Mouse (Mus musculus): ENCODE results near the gene Mb21d2.

DNA sequence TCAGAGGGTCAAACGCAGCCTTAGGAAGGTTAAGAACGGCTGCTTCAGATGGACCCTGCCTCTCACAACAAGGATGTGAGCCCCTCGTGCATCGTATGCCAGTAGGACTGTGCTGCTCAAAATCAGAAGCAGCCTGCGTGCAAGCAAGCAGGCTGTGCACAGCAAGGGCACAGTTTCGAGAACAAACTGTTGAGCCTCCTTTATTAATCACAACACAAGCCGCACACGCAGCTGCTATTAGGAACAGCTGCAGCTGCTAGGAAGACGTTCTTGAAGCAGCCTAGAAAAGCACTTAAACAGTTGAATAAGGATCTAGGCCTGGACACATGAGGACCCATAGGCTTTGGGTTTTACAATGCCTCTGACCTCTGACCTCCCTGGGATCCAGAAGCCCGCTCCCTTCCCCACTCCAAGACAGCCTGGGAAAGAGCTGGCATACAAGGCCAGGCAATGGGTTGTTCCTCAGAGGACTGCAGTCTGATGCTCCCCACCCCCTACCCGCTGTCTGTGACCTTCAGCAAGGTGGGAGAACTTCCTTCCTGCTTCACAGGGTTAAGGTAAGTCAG lies 10.1 kb downstream of the Mb21d2 start:
- TF ChIP-seq CTCF (IDR thresholded peaks at IDR 0.05; ENCODE audit: control insufficient read depth, insufficient read depth, low read length) (no peak), POLR2A (IDR thresholded peaks at IDR 0.05; ENCODE audit: borderline replicate concordance, control insufficient read depth, low read depth, low read length) (no peak)
